Mouse (Mus musculus) midbrain, embryonic 12.5 days (tissue): ENCODE data around the gene Tmed2. TPM values are rescaled to one million over a fixed set of nuclear protein-coding genes. Genes with fewer than 3 reads are reported as not detected.

ENCODE experiments used
- ATAC-seq: fragments of 200-750 bp; cut with Nextera tagmentation; 2 replicates; pipeline ENCODE4 v1.8.0; 2017; ENCODE audit warnings: low read depth, moderate TSS enrichment, moderate library complexity; ENCODE audit not compliant: low FRiP score
- H3K27ac ChIP-seq: fragments of 300-500 bp; sonication (generic); replicated peaks from 2 replicates; pipeline ENCODE4 v1.5.1; 2016; ENCODE audit warnings: mild to moderate bottlenecking
- H3K27me3 ChIP-seq: fragments of 300-500 bp; sonication (generic); 2 replicates; pipeline ENCODE4 v1.6.1; 2016; ENCODE audit warnings: mild to moderate bottlenecking
- H3K36me3 ChIP-seq: fragments of 300-500 bp; sonication (generic); 2 replicates; pipeline ENCODE4 v1.6.1; 2016
- H3K4me1 ChIP-seq: fragments of 300-500 bp; sonication (generic); 2 replicates; pipeline ENCODE4 v1.6.1; 2016
- H3K4me2 ChIP-seq: fragments of 300-500 bp; sonication (generic); replicated peaks from 2 replicates; pipeline ENCODE4 v1.6.1; 2016; ENCODE audit warnings: mild to moderate bottlenecking, moderate library complexity
- H3K4me3 ChIP-seq: fragments of 300-500 bp; sonication (generic); 2 replicates; pipeline ENCODE4 v1.5.1; 2016; ENCODE audit warnings: mild to moderate bottlenecking
- H3K9ac ChIP-seq: fragments of 300-500 bp; sonication (generic); replicated peaks from 2 replicates; pipeline ENCODE4 v1.6.1; 2016; ENCODE audit warnings: mild to moderate bottlenecking, moderate library complexity
- H3K9me3 ChIP-seq: fragments of 300-500 bp; sonication (generic); 2 replicates; pipeline ENCODE4 v1.6.1; 2016; ENCODE audit warnings: mild to moderate bottlenecking
- WGBS: fragments of 180-500 bp; shearing (Covaris S2); methylation state at CpG from one replicate; pipeline ENCODE4 v1.1.7; 2016; 5-methylcytosine and 5-hydroxymethylcytosine counted together
- polyA plus RNA-seq: library from polyadenylated mRNA; unstranded; fragments of >200 nt; fragmentation: Nextera tagmentation; extraction: Ambion mirVana; gene quantifications from 2 replicates; pipeline ENCODE4 v1.2.1, GENCODE M21; 2016

Gene Tmed2
- polyA plus RNA-seq, 1 experiment from 2014 or later = 376 TPM

DNA sequence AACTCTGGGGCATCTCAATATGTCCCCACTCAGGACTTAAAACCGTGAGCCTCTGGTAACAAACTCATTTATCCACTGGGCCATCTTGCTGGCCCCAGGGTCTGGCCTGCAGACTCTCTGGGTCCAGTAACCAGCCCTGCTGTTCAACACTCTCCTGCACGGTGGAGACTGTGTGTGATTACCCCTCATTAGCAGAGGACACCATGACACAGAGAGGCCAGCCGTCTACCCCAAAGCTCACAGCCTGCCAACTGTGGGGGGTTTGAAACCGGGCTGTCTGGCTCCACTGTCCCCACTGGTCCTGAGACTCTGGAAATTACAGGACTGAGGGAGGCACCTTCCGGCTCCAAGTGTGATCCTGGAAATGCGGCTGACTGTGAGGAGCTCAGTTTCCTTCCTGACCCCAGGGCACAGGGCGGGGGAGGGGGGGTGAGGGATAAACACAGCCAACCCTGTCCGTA is 11.3 kb upstream of the Tmed2 start:
- Histone ChIP-seq H3K9me3 (no peaks in the 10 kb centered on the region), H3K9ac (peak overlapping the region; percentile 45; the same call in 1 of the 2 replicates), H3K4me3 (peak overlapping the region; percentile 89), H3K36me3 (no peaks in the 10 kb centered on the region), H3K4me1 (peaks cover 36% of the 10 kb centered on the region), H3K27ac (0 out of 2 replicates have a peak overlapping the region, but pooled peaks have one; percentile 6), H3K4me2 (peak overlapping the region; percentile 75), H3K27me3 (no peaks in the 10 kb centered on the region)
- 41% methylated on average over 8 of the region's 8 CpGs for WGBS
- no peak for ATAC-seq

DNA sequence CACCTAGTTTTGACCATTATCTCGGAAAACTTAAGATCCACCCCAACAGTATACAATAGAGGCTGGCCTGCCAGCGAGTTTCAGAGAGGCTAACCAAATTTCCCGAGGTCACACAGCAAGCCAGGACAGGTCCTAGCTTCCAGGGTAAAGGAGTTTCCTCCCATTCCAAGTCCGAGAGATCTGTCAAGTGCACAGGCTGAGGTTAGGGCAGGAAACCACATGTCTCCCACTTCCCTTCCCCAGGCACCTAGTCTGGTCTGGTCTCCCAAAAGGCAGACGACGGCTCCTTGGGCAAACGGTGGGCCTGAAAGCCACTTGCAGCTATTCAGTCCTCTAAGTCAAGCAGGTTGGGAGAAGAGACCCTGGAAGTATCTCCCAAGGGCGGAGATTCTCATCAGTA is 10.8 kb upstream of the Tmed2 start:
- Histone ChIP-seq H3K4me2 (peak overlapping the region; percentile 75), H3K27ac (no peak overlapping the region)

GRCm38 (mm10) chr5:124530655-124531582 is 9.6 kb upstream of the Tmed2 start, which contains the start of gene Rilpl1:
Gene Rilpl1 (minus strand): TSS chr5:124531391.
- Histone ChIP-seq H3K4me1 (peaks cover 36% of the 10 kb centered on the region), H3K27ac (peak within 1 kb of the TSS; percentile 82), H3K4me3 (peak within 1 kb of the TSS; percentile 89), H3K9ac (peak within 1 kb of the TSS; percentile 79), H3K36me3 (no peaks in the 10 kb centered on the region), H3K9me3 (no peaks in the 10 kb centered on the region), H3K4me2 (peak within 1 kb of the TSS; percentile 75), H3K27me3 (0 out of 2 replicates have a peak, but pooled peaks cover 3% of the 10 kb centered on the region)
- 1% methylated on average over 92 of the region's 96 CpGs for WGBS
- peak; percentile 95 for ATAC-seq

More for the DNA sequence above, 10.8 kb upstream of the Tmed2 start:
- peak overlapping the region; percentile 45; the same call in 1 of the 2 replicates for H3K9ac ChIP-seq
- H3K27me3 ChIP-seq = no peaks in the 10 kb centered on the region
- no peaks in the 10 kb centered on the region for H3K9me3 ChIP-seq
- ATAC-seq = no peak
- peak overlapping the region; percentile 89 for H3K4me3 ChIP-seq
- peaks cover 36% of the 10 kb centered on the region for H3K4me1 ChIP-seq
- 70% methylated on average over 8 of the region's 8 CpGs for WGBS
- H3K36me3 ChIP-seq = no peaks in the 10 kb centered on the region

GRCm38 (mm10) chr5:124531583-124531930 is 8.9 kb upstream of the Tmed2 start:
- H3K36me3 ChIP-seq = no peaks in the 10 kb centered on the region
- no peaks in the 10 kb centered on the region for H3K9me3 ChIP-seq
- peak overlapping the region; percentile 75 for H3K4me2 ChIP-seq
- H3K27ac ChIP-seq = peak overlapping the region; percentile 82
- peak; percentile 72 for ATAC-seq
- H3K4me1 ChIP-seq = peaks cover 37% of the 10 kb centered on the region
- peak overlapping the region; percentile 79 for H3K9ac ChIP-seq
- 0 out of 2 replicates have a peak, but pooled peaks cover 3% of the 10 kb centered on the region for H3K27me3 ChIP-seq
- H3K4me3 ChIP-seq = peak overlapping the region; percentile 89
- 13% methylated on average over 14 of the region's 14 CpGs for WGBS

GRCm38 (mm10) chr5:124532451-124532850 is 8.0 kb upstream of the Tmed2 start:
- Histone ChIP-seq H3K9ac (no peak overlapping the region), H3K4me2 (no peak overlapping the region), H3K4me1 (peaks cover 39% of the 10 kb centered on the region), H3K9me3 (no peaks in the 10 kb centered on the region), H3K36me3 (no peaks in the 10 kb centered on the region), H3K27me3 (0 out of 2 replicates have a peak, but pooled peaks cover 3% of the 10 kb centered on the region), H3K27ac (no peak overlapping the region), H3K4me3 (no peak overlapping the region)
- whole genome bisulfite sequencing = 44% methylated on average over 7 of the region's 7 CpGs
- ATAC-seq = no peak

DNA sequence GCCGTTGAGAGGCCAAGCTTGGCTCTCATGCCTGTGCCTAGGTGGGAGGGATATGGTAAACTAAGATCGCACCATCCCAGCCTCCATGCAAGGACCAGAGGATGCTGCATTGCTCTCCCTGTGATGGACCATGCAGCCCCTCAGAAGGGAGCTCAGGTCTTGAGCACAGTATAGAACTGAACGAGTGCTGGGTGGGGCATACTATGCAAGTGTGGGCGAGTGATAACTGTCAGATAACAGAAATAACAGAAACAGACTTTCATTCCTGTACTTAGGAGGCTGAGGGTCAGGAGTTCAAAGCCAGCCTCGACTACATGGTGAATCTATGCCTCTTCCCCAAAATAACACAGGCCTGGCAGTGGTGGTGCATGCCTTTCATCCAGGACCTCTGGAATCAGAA is 5.5 kb upstream of the Tmed2 start:
- no peak overlapping the region for H3K4me3 ChIP-seq
- ATAC-seq = no peak
- no peaks in the 10 kb centered on the region for H3K36me3 ChIP-seq
- H3K9ac ChIP-seq = no peak overlapping the region
- H3K4me2 ChIP-seq = no peak overlapping the region
- WGBS = 71% methylated on average over 5 of the region's 5 CpGs
- no peak overlapping the region for H3K27ac ChIP-seq
- H3K9me3 ChIP-seq = no peaks in the 10 kb centered on the region
- peaks cover 21% of the 10 kb centered on the region for H3K4me1 ChIP-seq
- 0 out of 2 replicates have a peak, but pooled peaks cover 3% of the 10 kb centered on the region for H3K27me3 ChIP-seq

- Histone ChIP-seq H3K27ac (0 out of 2 replicates have a peak overlapping the region, but pooled peaks have one; percentile 10), H3K36me3 (no peaks in the 10 kb centered on the region), H3K4me3 (no peak overlapping the region), H3K4me1 (peaks cover 14% of the 10 kb centered on the region), H3K9ac (peak overlapping the region; percentile 26; the same call in 1 of the 2 replicates), H3K27me3 (0 out of 2 replicates have a peak, but pooled peaks cover 3% of the 10 kb centered on the region), H3K4me2 (peak overlapping the region; percentile 33), H3K9me3 (no peaks in the 10 kb centered on the region)
- no peak for ATAC-seq
- WGBS = 2% methylated on average over 17 of the region's 17 CpGs
Observed at GRCm38 (mm10) chr5:124536776-124537175, 3.7 kb upstream of the Tmed2 start.

GRCm38 (mm10) chr5:124538813-124539792 is 1.4 kb upstream of the Tmed2 start:
- no peak overlapping the region for H3K4me3 ChIP-seq
- peaks cover 7% of the 10 kb centered on the region for H3K36me3 ChIP-seq
- H3K27ac ChIP-seq = no peak overlapping the region
- no peaks in the 10 kb centered on the region for H3K9me3 ChIP-seq
- 0 out of 2 replicates have a peak, but pooled peaks cover 3% of the 10 kb centered on the region for H3K27me3 ChIP-seq
- WGBS = 70% methylated on average over 16 of the region's 16 CpGs
- no peak overlapping the region for H3K4me2 ChIP-seq
- no peak for ATAC-seq
- H3K4me1 ChIP-seq = peaks cover 18% of the 10 kb centered on the region
- H3K9ac ChIP-seq = no peak overlapping the region

DNA sequence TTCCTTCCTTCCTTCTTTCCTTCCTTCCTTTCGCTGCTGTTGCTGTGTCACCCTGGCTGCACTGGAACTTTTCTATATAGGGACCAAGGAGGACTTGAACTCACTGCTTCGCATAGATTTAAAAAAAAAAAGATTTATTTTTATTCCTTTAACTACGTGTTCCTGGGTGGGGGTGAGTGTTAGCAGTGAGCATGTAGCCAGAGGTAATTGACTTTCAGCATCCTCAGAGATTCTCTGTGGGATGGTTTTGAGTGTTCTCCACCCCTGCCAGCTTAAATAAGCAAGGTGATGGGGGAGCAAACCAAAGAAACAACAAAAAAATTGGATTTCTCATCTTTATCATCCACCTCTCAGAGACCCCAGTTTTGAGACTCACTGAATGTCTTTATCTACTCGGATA is 590 bp upstream of the Tmed2 start:
- peak overlapping the region; percentile 98 for H3K4me3 ChIP-seq
- H3K4me1 ChIP-seq = peaks cover 18% of the 10 kb centered on the region
- H3K9me3 ChIP-seq = no peaks in the 10 kb centered on the region
- H3K9ac ChIP-seq = no peak overlapping the region
- WGBS = 77% methylated on average over 4 of the region's 4 CpGs
- peaks cover 15% of the 10 kb centered on the region for H3K36me3 ChIP-seq
- H3K27ac ChIP-seq = peak overlapping the region; percentile 58
- peak overlapping the region; percentile 42 for H3K4me2 ChIP-seq
- 0 out of 2 replicates have a peak, but pooled peaks cover 2% of the 10 kb centered on the region for H3K27me3 ChIP-seq
- ATAC-seq = no peak

DNA sequence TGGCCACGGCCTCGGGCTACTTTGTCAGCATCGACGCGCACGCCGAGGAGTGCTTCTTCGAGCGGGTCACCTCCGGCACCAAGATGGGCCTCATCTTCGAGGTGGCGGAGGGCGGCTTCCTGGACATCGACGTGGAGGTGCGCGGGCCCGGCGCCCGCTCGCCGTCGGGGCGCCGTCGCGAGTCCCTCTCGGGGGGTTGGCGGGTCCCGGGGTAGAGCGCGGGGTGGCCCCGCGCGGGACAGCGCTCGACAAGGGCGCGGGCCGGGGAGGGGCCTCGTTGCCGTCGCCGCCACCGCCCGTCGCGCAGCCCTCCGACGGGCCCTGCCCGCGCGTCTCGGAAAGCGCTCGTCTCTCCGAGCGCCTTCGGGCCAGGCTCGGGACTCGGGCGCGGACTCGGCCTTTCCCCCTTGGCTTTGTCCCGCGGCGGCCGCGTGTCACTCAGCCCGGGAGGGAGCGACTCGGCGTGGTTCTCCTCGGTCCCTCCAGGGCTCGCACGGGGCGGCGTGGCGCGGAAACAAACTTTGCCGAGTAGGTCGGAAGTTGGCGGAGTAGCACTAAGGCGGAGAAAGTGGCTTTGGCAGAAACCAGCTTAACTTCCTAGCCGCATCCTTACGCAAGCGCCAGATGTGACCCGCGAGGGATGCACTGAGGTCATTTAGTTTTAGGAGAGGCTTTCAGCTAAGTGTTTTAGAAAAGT is 558 bp downstream of the Tmed2 start:
- peak overlapping the region; percentile 90 for H3K9ac ChIP-seq
- peak; percentile 63 for ATAC-seq
- peaks cover 26% of the 10 kb centered on the region for H3K36me3 ChIP-seq
- no peaks in the 10 kb centered on the region for H3K9me3 ChIP-seq
- peak overlapping the region; percentile 68 for H3K27ac ChIP-seq
- peak overlapping the region; percentile 76 for H3K4me2 ChIP-seq
- H3K4me1 ChIP-seq = peaks cover 18% of the 10 kb centered on the region
- no peaks in the 10 kb centered on the region for H3K27me3 ChIP-seq
- under 1% methylated on average over 75 of the region's 89 CpGs for WGBS
- H3K4me3 ChIP-seq = peak overlapping the region; percentile 98

DNA sequence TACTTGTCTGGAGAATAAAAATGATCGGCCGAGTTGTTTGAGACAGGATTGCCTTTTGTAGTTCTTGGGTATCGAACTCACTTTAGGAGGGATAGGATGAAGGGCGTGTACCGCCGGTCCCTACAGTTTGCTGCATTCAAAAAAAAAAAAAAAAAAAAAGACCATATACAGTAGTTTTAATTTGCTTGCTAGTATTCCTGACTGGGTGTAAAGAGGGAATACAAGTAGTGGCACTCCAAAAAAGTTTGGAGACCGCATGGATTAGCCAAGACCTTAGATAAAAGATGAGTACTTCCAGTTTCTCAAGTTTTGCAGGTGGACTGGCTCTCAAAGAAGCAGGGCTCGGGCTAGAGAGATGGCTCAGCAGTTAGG is 1.1 kb downstream of the Tmed2 start:
- Histone ChIP-seq H3K4me2 (peak overlapping the region; percentile 76), H3K4me1 (peaks cover 17% of the 10 kb centered on the region), H3K27ac (peak overlapping the region; percentile 68; the same call in 1 of the 2 replicates), H3K4me3 (peak overlapping the region; percentile 98), H3K9ac (peak overlapping the region; percentile 90), H3K36me3 (peaks cover 32% of the 10 kb centered on the region), H3K9me3 (no peaks in the 10 kb centered on the region), H3K27me3 (no peaks in the 10 kb centered on the region)
- 11% methylated on average over 8 of the region's 8 CpGs for WGBS
- no peak for ATAC-seq
